Mouse (Mus musculus) spleen, embryonic (tissue): ENCODE measurements around the gene Mag.

Source experiments
- CTCF ChIA-PET: fragments of 350-600 bp; sonication (Branson Sonifier 250); formaldehyde crosslinking; loops from one replicate; lab custom pipeline; 2022; lab: Charles Lee

Gene Mag

DNA sequence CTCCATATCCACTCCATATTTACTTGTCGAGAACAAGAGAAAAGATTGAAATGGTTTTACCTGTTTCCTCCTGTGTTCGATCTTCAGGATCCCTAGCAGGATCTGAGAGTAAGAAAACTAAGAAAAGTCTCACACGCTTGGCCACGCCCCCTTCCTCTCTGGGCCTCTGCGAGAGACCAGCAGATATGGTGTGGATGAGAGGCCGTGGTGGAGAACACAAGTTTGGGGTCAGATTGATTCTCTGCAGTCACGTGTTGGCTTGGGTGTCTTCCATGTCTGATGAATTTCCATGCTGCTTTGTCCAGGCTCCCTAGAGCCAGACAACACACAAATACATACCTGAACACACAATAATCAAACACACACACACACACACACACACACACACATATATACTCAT is 34.5 kb downstream of the Mag start, which contains the start of gene Cd22:
Gene Cd22, minus strand, starts transcription at position 167 of the 400 bp plus-strand sequence.
- CTCF ChIA-PET = interaction anchor here (0.6 kb wide), 1 partner anchor 18 kb away, joined by 10 read pairs; no protein-coding TSS in a partner anchor

DNA sequence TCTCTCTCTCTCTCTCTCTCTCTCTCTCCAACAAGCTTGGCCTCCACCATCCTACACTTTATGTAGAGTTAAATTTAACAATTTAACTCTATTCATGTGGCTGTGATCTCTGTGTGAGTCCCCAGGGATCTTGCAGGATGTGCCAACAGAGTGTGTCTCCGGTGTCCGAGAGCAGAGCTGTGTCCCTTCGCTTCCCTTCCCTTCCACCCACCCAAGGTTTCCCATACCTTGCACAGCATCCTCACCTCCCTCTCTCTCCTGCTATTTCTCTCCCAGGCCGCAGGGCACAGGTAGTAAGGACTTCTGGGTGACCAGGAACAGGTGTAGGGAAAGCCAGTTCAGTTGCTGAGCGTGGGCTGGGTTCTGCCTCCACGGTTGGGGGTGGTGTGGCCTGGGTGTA is 35.7 kb downstream of the Mag start:
- CTCF ChIA-PET = interaction anchor here (0.9 kb wide), 1 partner anchor 25 kb away, joined by 3 read pairs; no protein-coding TSS in a partner anchor

DNA sequence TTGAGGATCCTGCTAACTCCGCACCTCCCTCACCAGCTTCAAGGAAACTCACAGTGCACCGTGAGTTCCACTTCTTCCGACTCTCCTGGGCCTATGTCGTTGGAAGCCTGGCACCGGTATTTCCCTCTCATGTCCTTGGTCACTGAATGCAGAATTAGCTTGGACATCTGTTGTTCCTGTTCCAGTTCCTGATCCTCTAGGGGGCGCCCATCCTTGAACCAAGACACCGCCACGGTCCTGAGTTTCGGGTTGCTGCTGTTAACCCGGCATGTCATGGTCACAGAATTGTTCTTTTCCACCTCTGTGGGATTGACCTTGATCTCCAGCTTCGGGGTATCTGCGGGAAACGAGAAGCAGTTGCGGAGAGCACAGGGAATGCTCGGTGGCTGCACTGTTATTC is 41.6 kb downstream of the Mag start:
- CTCF ChIA-PET = interaction anchor here (0.8 to 2.0 kb wide), 3 partner anchors 9 to 101 kb away, joined by 3 to 9 read pairs (median 3); partner anchors contain the start of gene Fam187b

DNA sequence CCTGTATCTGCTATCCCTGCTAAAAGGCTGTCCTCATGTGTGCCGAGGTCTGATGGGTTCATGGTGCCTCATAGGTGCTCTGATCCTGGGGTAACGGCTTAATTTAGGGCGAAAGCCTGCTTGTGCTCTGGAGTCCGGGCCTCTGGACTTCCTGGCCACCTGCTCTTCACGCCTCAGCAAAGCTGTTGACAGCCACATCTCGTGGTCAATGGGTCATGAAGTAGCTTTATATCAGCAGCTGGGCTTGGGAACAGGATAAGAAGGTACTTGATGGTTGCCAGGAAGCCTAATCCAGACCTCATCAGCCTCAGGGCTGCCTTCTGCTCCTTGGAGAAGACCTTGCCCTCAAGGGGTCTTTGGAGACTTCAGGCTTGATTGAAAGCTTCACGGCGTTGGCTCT is 51.3 kb downstream of the Mag start:
- CTCF ChIA-PET = no interaction called here

DNA sequence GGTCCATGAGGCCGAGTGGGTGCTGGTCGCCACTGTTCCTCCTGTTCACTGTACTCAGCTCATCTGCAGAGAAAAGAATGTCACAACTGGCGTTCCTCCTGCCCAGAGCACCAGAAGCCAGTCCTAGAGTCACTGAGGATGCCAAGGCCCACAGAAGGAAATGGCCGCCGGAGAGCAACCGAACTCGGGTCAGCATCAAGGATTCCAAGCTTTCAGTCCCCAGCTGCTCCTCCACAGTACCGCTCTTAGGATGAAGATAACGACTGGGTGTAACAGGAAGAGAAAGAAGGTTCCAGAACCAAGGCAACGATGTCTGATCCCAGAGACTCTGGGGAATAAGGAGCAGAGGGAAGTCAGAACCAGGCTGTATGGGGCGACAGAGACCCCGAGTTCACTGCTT is 53.2 kb downstream of the Mag start, which contains the start of gene Ffar1:
Gene Ffar1, minus strand, starts transcription at position 101 of the 400 bp plus-strand sequence.
- CTCF ChIA-PET = interaction anchor here (0.7 kb wide), 2 partner anchors 14 to 54 kb away, joined by 4 read pairs; no protein-coding TSS in a partner anchor

DNA sequence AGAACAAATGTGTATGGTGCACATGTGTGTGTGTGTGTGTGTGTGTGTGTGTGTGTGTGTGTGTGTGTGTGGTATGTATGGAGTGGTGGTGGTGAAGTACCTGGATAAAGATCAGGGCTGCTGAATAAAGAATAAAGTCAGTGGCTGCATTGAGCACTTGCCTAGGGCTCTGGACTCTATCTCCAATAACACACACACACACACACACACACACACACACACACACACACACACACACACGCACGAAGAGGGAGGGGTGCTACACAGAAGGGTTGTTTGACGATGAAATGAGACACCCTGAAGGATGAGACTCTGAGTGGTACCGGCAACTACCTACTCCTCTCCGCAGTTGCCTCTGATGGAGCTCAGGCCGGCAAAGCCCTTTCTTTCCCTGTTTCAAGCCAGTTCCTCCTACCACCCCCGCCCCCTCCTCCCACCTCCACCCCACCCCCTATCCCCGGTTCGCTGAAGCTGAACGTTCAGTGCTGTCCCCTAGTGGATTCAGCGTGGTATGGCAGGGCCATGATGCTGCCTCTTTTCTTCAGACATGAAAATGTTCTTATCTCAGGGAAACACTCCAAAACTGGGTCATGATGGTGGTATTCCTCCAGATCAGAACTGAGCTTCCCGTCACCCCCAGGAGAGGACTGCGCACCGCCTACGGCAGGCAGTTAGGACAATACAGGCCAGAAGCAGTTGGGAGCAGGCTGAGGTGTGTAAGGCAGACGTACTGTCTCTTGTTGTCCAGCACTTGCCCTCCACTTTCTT is 54.9 kb downstream of the Mag start:
- CTCF ChIA-PET = interaction anchor here (0.6 to 2.2 kb wide), 12 partner anchors 9 to 198 kb away, joined by 3 to 13 read pairs (median 6); no protein-coding TSS in a partner anchor

DNA sequence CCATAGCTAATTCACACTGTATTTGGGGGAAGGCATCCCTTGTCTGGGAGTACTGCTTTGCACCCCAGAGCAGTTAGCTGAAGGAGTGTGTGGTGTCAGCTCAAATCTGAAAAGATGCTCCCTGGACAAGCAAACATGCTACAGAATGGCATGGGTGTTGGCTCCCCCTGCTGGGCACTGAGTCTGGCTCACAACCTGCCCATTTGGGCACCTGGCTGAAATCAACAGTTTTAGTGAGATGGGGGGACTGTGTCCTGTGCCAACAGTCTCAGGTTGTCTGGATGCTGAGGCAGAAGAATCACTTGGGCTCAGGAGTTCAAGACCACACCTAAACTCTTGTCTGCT is 55.4 kb downstream of the Mag start:
- CTCF ChIA-PET = interaction anchor here (0.5 to 2.2 kb wide), 8 partner anchors 8 to 92 kb away, joined by 3 to 20 read pairs (median 8); no protein-coding TSS in a partner anchor

DNA sequence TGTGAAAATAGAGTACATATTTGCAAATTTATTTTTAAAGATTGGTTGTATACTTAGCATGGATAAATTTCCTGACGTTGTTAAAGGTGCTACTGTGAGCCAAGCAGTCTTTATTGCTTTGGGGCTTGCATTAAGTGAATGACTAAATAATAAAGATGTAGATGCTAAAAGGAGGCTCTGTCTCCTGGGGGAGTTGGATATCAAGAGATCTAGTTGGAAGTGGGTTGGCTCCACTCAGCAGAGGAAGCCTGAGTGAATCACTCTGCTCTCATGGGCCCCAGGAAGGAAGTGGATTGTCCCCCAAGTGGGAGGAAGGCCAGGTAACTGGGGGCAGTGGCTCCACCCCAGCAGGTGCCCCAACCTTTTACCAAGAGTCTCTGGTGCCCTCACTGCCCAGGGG is 56.9 kb downstream of the Mag start:
- CTCF ChIA-PET = no interaction called here

DNA sequence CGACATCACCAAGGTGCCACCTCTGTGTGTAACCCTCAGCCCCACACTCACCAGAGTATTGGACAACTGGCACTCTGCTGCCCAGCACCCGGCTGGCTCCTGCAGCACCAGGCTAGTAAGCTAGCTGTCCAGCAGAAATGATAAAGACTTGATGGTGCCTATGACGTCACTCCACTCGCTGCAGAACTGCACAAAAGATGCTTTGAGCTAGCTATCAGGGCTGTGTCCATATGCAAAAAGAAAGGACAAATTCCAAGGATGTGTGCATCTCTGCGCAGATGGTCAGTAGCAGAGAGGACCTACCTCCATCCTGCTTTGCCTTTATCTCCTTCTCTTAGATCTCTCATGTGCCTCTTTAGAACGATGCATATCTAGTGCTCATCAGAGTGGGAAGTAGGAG is 58.6 kb downstream of the Mag start, which contains the start of gene Ffar3:
Gene Ffar3, minus strand, starts transcription at position 101 of the 400 bp plus-strand sequence.
- CTCF ChIA-PET = no interaction called here

DNA sequence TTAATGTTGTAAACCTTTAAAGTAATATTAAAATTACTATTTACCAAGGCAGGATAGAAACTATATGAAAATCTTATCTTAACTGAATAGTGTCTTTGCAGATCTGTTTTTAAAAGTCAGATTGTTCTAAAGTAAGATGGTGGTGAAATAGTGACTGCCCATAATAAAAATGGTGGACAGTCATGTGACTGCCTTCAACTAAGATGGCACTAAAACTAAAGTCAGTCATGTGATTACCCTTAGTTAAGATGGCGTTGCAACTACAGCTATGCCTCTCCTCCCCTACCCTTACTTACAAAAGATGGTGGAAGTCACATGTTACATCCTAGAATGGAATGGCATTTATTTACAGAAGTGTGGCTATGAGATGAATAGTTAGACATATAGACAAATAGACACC is 63.3 kb downstream of the Mag start:
- CTCF ChIA-PET = interaction anchor here (1.0 kb wide), 1 partner anchor 8 kb away, joined by 8 read pairs; no protein-coding TSS in a partner anchor
